Mouse (Mus musculus): ENCODE results near the gene Slc6a6. TPM values are rescaled to one million over a fixed set of nuclear protein-coding genes. Genes with fewer than 3 reads are reported as not detected.

Slc6a6 gene
- total and polyA plus RNA-seq, 3 experiments, result 28.4 to 56.0 (median 31.3) TPM

DNA sequence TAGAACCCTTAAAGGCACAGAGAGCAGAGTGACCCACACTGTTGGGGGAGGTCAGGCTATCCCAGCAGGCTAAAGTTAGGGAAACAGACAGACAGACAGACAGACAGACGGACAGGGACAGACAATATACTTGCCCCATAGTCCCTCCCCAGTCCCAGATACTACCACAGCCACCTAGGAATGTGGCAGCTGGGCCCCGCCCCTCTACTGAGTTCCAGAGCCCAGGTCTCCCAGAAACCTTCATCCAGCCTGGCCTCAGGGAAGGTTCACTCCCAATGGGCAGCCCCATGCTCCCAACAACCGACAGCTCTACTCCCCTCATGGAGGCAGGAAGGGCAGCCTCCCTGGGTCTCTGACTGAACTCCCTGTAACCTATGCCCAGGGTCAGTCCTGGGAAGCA is 111.8 kb downstream of the Slc6a6 start:
- Histone ChIP-seq H3K4me2 (ENCODE audit: insufficient read depth, low read depth, poor library complexity, severe bottlenecking) (no peak overlapping the region), H3K9me3 (replicated peaks; ENCODE audit: low read length) (no peaks in the 10 kb centered on the region), H3K27me3 (replicated peaks) (peaks cover 86% of the 10 kb centered on the region), H3K4me3 (replicated peaks in 1 of 3; ENCODE audit: low read depth in 2 of 3, low read length in 2 of 3, poor library complexity in 1 of 3) (no peak overlapping the region), H3K79me2 (replicated peaks; ENCODE audit: control insufficient read depth, extremely low read depth, insufficient read depth, poor library complexity, severe bottlenecking) (no peaks in the 10 kb centered on the region), H3K36me3 (replicated peaks in 1 of 2; ENCODE audit: control insufficient read depth in 1 of 2, insufficient read depth in 1 of 2, low read length in 1 of 2) (no peaks in the 10 kb centered on the region), H3K27ac (ENCODE audit: insufficient read depth, low read depth) (no peak overlapping the region), H3K9ac (ENCODE audit: insufficient read depth, low read depth) (no peak overlapping the region), H3K4me1 (ENCODE audit: control insufficient read depth in 1 of 2, insufficient read depth in 2 of 2) (no peaks in the 10 kb centered on the region)
- dilution Hi-C loops (cut with MboI; ENCODE audit: extremely low pct_ligation_motif_present, extremely low pct_unique_long_range_greater_than_20kb, low sequenced_read_pairs), result no loop called here
- no peak for TF ChIP-seq TBP (conservative IDR thresholded peaks at IDR 0.05; ENCODE audit: low read depth, low read length)
- no peak for TF ChIP-seq IRF4 (IDR thresholded peaks at IDR 0.05; ENCODE audit: low read depth, low read length)
- no peak for TF ChIP-seq MAX (IDR thresholded peaks at IDR 0.05; ENCODE audit: low read length)
- TF ChIP-seq MEF2A (IDR thresholded peaks at IDR 0.05; ENCODE audit: borderline replicate concordance, low read depth, low read length), result no peak
- TF ChIP-seq RAD21 (IDR thresholded peaks at IDR 0.05; ENCODE audit: low read depth, low read length), result no peak
- no peak for TF ChIP-seq HCFC1 (IDR thresholded peaks at IDR 0.05; ENCODE audit: low read depth, low read length)
- TF ChIP-seq UBTF (IDR thresholded peaks at IDR 0.05; ENCODE audit: low read depth, low read length), result no peak
- TF ChIP-seq NELFE (IDR thresholded peaks at IDR 0.05; ENCODE audit: low read depth, low read length), result no peak
- in situ Hi-C loops (cut with MboI; ENCODE audit: low pct_ligation_motif_present, low pct_unique_long_range_greater_than_20kb, low sequenced_read_pairs), result no loop called here
- no peak for DNase-seq (ENCODE audit: extremely low read depth)

DNA sequence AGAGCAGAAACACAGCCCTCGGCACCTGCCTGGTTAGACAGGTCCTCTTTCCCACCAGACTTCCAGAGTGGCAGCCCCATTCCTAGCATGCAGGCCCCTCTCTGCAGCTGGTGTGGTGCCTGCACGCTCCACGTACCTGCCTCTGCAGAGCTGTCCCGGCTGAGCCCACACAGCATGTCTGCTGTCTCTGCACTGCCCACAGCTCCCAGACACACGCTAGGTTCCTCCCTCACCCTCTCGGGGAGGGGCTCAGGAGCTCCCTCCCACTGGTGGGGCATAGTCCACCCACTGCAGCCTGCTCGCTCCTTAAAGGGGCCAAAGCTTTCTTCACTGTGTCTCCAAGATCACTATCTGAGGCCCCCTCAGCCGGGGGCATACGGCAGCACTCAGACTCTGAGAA is 112.2 kb downstream of the Slc6a6 start:
- Histone ChIP-seq H3K4me1 (ENCODE audit: control insufficient read depth in 1 of 2, insufficient read depth in 2 of 2) (no peaks in the 10 kb centered on the region), H3K4me3 (replicated peaks in 1 of 3; ENCODE audit: low read depth in 2 of 3, low read length in 2 of 3, poor library complexity in 1 of 3) (no peak overlapping the region), H3K27me3 (replicated peaks) (peaks cover 89% of the 10 kb centered on the region), H3K27ac (ENCODE audit: insufficient read depth, low read depth) (no peak overlapping the region), H3K36me3 (replicated peaks in 1 of 2; ENCODE audit: control insufficient read depth in 1 of 2, insufficient read depth in 1 of 2, low read length in 1 of 2) (no peaks in the 10 kb centered on the region), H3K79me2 (replicated peaks; ENCODE audit: control insufficient read depth, extremely low read depth, insufficient read depth, poor library complexity, severe bottlenecking) (no peaks in the 10 kb centered on the region), H3K4me2 (ENCODE audit: insufficient read depth, low read depth, poor library complexity, severe bottlenecking) (no peak overlapping the region), H3K9ac (ENCODE audit: insufficient read depth, low read depth) (no peak overlapping the region), H3K9me3 (replicated peaks; ENCODE audit: low read length) (no peaks in the 10 kb centered on the region)
- dilution Hi-C loops (cut with MboI; ENCODE audit: extremely low pct_ligation_motif_present, extremely low pct_unique_long_range_greater_than_20kb, low sequenced_read_pairs) (no loop called here), in situ Hi-C loops (cut with MboI; ENCODE audit: low pct_ligation_motif_present, low pct_unique_long_range_greater_than_20kb, low sequenced_read_pairs) (no loop called here)
- TF ChIP-seq USF1 (IDR thresholded peaks at IDR 0.05; ENCODE audit: low read depth, low read length), result no peak
- no peak for TF ChIP-seq ZKSCAN1 (IDR thresholded peaks at IDR 0.05; ENCODE audit: borderline replicate concordance, low read depth, low read length)
- TF ChIP-seq KAT2A (IDR thresholded peaks at IDR 0.05; ENCODE audit: insufficient replicate concordance, low read length), result no peak
- TF ChIP-seq SMC3 (IDR thresholded peaks at IDR 0.05; ENCODE audit: low read depth, low read length), result no peak
- no peak for DNase-seq (ENCODE audit: extremely low read depth)

DNA sequence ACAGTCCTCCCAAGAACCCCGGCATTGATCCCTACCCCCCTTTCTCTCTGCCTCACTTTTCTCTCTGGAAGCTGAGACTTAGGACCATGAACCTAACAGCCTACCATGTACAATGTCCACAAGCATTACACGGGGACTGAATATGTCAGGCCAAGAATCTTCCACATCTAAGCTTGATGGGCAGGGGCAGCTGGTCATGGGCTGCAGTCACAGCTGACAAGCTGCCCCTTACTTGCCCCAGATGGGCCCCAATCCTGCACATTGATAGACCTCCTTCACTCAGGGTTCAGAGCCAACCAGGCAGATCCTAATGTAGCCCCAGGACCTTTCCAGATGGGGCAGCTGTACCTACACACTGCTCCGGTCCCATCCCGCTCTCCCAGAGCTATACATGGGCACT is 112.9 kb downstream of the Slc6a6 start:
- Histone ChIP-seq H3K9ac (ENCODE audit: insufficient read depth, low read depth) (no peak overlapping the region), H3K4me1 (ENCODE audit: control insufficient read depth in 1 of 2, insufficient read depth in 2 of 2) (no peaks in the 10 kb centered on the region), H3K4me3 (replicated peaks in 1 of 3; ENCODE audit: low read depth in 2 of 3, low read length in 2 of 3, poor library complexity in 1 of 3) (no peak overlapping the region), H3K4me2 (ENCODE audit: insufficient read depth, low read depth, poor library complexity, severe bottlenecking) (no peak overlapping the region), H3K27ac (ENCODE audit: insufficient read depth, low read depth) (no peak overlapping the region), H3K36me3 (replicated peaks in 1 of 2; ENCODE audit: control insufficient read depth in 1 of 2, insufficient read depth in 1 of 2, low read length in 1 of 2) (no peaks in the 10 kb centered on the region), H3K79me2 (replicated peaks; ENCODE audit: control insufficient read depth, extremely low read depth, insufficient read depth, poor library complexity, severe bottlenecking) (no peaks in the 10 kb centered on the region), H3K27me3 (replicated peaks) (peaks cover 96% of the 10 kb centered on the region), H3K9me3 (replicated peaks; ENCODE audit: low read length) (no peaks in the 10 kb centered on the region)
- TF ChIP-seq POLR2A (IDR thresholded peaks at IDR 0.05; ENCODE audit: low read depth, low read length) (no peak), MXI1 (IDR thresholded peaks at IDR 0.05; ENCODE audit: low read depth, low read length) (no peak), ZMIZ1 (IDR thresholded peaks at IDR 0.05; ENCODE audit: low read depth, low read length) (no peak), JUND (conservative IDR thresholded peaks at IDR 0.05; ENCODE audit: low read depth, low read length) (no peak), MAFK (IDR thresholded peaks at IDR 0.05; ENCODE audit: insufficient replicate concordance, low read length) (no peak), CHD1 (IDR thresholded peaks at IDR 0.05; ENCODE audit: low read depth, low read length) (no peak), BHLHE40 (IDR thresholded peaks at IDR 0.05; ENCODE audit: low read depth, low read length) (no peak), MEF2A (IDR thresholded peaks at IDR 0.05; ENCODE audit: borderline replicate concordance, low read depth, low read length) (no peak), MAX (IDR thresholded peaks at IDR 0.05; ENCODE audit: low read length) (no peak), MAZ (IDR thresholded peaks at IDR 0.05; ENCODE audit: low read depth, low read length) (no peak), IRF4 (IDR thresholded peaks at IDR 0.05; ENCODE audit: low read depth, low read length) (no peak), NELFE (IDR thresholded peaks at IDR 0.05; ENCODE audit: low read depth, low read length) (no peak), EP300 (IDR thresholded peaks at IDR 0.05; ENCODE audit: low read length) (no peak), NRF1 (IDR thresholded peaks at IDR 0.05; ENCODE audit: low read depth, low read length) (no peak), RCOR1 (conservative IDR thresholded peaks at IDR 0.05; ENCODE audit: low read depth, low read length) (no peak), UBTF (IDR thresholded peaks at IDR 0.05; ENCODE audit: low read depth, low read length) (no peak), ELF1 (IDR thresholded peaks at IDR 0.05; ENCODE audit: low read depth, low read length) (no peak)
- dilution Hi-C loops (cut with MboI; ENCODE audit: extremely low pct_ligation_motif_present, extremely low pct_unique_long_range_greater_than_20kb, low sequenced_read_pairs), result no loop called here
- DNase-seq (ENCODE audit: extremely low read depth), result no peak
- in situ Hi-C loops (cut with MboI; ENCODE audit: low pct_ligation_motif_present, low pct_unique_long_range_greater_than_20kb, low sequenced_read_pairs), result no loop called here
